Mouse (Mus musculus) testis, postnatal 10 days (tissue): Measurements from ENCODE around the gene 4930568D16Rik.

Source experiments
- DNase-seq: peaks from one replicate; pipeline ENCODE4 v3.0.0; 2021; ENCODE audit warnings: low spot score

4930568D16Rik gene

DNA sequence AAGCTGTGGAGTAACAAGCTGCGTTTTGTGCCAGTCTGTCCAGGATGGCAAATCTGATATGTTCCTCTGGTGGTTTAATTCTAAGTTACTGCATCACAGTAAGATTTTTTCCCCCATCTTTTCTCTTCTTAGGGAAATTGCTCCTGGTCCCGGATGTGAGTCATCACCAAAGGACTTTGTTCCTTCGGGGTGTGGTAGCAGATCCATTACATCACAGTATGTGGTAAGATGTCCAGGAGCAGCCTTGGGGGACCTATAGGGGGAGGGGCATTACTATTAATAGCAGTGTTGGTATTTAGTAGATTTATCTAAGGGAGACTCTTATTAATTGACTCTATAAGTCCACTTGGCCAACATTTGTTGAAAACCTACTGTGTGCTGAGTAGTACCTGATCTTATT lies 24.9 kb downstream of the 4930568D16Rik start:
- DNase-seq: no peak

DNA sequence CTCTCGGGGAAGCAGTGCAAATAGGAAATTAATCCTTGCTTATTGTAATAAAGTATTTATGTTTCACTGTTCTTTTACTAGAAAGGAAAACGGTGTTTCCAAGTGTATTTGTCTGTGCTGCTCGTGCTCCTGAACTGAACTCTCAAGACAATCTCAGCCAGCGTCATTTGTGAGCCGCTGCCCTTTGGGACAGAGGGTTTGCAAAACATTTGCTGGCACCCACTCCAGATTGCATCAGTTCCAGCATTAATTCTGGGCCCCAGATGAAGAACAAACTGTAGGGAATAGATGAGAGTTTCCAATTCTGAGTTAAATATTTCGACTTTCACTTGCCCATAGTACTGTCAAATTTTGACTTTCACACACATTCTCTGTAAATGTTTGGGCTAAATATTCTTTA lies 28.8 kb downstream of the 4930568D16Rik start:
- no peak for DNase-seq

DNA sequence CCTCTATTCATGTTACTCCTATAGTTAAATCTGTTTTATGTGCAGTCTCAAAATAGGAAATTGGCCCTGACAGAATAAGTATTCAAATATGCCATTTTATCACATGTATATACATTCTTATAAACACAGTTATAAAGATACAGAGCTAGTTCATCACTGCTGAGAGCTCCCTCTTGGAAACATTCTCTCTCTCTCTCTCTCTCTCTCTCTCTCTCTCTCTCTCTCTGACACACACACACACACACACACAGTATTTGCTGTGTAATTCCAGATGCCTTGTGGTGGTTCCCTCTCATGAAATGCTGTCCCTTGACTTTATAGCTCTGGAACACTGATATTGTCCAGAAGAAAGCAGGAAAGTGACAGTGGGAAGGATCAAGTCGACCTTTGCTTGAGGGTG lies 29.5 kb downstream of the 4930568D16Rik start:
- DNase-seq: no peak

DNA sequence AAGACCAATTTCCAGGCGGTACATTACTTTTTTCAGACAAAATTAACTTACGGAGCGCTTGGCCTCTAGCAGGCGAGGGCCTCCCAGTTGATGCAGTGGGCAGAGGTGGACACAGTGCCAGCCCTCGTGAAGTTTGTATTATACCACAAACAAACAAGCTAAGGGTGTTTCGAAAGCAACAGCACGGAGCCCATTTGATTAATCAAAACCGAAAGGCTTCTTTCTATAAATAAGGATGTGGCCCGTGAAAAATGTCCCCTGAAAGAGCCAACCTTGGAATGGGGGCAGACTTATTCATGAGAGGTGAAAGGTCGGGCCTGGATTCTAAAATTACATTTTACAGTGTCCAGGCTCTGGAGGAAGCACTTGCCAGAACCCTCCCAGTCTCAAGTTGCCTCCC lies 30.1 kb downstream of the 4930568D16Rik start:
- no peak for DNase-seq

DNA sequence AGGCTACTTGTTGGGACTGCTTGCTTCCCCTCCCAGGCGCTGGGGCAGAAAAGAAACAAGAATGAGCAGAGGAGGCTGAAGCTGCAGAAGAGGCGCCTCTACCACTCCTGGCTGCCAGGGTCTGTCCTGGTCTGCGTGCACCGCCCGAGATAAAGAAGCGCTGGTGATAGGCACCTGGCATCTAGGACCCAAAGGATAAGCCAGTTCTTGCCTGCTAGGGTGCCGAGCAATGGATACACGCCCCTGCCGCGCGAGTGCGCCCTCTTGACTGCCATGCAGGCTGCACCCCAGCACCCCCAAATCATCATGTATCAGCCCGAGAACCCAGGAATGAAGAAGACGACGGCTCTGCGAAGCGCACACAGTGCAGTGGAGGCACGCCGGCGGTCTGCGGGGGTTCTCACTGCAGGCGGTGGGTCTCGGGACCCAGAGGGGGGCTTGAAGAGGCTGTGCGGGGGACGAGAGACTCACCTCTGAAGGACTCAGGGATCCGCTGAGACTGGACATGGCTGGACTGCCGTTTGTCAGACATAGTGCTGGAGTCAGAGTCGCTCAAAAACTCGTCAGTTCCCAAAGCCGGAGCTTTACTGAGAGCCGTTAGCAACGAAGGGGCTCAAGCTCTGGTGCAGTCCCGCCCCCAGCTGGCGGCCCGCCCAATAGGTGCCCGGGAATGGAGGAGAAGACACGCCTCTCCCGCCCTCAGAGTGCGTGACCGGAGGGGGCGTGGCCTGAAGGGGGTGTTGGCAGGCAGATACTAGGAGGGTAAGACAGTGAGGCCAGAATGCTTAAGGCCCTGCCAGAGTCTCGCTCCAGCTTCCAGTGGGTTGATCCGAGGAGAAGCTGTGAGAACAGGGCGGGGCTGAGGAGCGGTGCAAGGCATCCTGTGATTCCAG lies 30.9 kb downstream of the 4930568D16Rik start, which contains the start of gene Stom:
Gene Stom, minus strand, starts transcription at position 589 of the 893 bp plus-strand sequence.
- peak; percentile 100 for DNase-seq

GRCm38 (mm10) chr2:35335620-35336019 lies 31.9 kb downstream of the 4930568D16Rik start:
- no peak for DNase-seq

GRCm38 (mm10) chr2:35333670-35334069 lies 33.9 kb downstream of the 4930568D16Rik start:
- DNase-seq: no peak

GRCm38 (mm10) chr2:35331205-35331604 lies 36.3 kb downstream of the 4930568D16Rik start:
- DNase-seq: no peak

GRCm38 (mm10) chr2:35329061-35329460 lies 38.5 kb downstream of the 4930568D16Rik start:
- DNase-seq: no peak

DNA sequence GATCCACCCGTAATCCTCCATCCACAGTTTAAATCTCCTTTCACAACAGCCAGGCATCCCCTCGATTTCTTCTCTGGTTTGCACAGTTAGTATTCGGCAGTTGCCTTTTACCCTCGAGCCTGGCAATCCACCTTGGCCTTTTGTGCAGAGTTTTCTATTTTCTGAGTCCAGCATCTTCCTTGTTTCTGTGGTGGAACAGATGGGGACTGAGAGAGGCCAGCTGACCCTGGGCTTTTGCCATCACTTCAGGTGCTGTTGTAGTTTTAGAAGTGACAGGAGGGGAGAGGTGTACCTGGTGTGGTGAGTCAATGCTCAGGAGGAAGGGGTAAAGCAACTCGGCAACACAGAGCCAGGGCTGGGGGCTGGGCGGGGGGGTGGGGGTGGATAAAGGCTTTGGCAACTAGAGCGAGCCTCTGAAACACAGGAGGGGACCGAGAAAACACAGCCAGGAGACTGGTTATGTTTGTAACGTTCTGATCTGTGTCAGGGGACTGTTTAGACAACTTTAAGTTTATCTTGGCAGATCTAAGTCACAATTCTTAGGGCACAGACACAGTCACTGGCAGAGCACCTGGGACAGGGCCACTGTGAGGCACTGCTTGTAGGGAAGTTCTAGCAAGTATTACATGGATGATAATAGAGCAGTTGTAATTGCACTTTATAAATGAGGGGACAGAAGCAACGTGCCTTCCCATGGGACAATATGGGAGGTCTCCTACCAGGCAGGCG lies 39.3 kb downstream of the 4930568D16Rik start:
- no peak for DNase-seq

DNA sequence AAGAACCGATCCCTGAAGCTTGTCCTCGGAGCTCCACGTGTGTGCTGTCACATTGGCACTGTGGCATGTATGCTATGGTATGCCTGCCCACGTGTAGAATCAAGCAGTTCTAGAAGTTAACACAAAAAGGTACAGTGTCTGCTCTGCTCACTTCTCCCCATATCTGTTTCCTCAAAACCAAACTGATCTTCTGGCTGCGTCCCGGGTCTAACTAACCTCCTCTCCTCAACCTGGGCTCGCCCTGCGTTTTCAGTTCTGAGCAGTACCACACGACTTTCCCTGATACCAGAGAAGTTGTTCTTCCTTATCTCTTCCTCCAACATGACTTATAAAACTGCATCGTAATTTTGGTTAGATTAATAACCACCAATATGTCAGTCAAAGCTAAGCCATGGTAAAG lies 39.9 kb downstream of the 4930568D16Rik start:
- no peak for DNase-seq

GRCm38 (mm10) chr2:35326931-35327330 lies 40.6 kb downstream of the 4930568D16Rik start:
- DNase-seq: no peak

DNA sequence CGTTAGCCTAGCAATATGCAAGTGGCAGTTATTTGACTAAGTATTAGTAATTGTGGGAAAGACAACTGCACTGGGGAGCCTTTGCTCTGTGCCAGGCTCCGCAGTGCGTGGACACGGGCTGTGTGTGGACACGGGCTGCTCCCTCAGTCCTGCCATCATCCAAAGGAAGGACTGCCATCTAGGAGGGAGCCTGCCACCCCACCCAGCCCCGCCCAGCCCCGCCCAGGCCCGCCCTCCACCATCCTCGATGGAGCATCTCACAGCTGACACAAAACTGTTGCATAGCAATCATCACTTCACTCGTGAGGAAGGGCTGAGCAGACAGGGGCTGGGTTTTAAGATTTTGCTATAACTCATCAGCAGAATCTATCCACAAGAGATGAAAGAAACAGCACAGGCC lies 41.6 kb downstream of the 4930568D16Rik start:
- DNase-seq: no peak

DNA sequence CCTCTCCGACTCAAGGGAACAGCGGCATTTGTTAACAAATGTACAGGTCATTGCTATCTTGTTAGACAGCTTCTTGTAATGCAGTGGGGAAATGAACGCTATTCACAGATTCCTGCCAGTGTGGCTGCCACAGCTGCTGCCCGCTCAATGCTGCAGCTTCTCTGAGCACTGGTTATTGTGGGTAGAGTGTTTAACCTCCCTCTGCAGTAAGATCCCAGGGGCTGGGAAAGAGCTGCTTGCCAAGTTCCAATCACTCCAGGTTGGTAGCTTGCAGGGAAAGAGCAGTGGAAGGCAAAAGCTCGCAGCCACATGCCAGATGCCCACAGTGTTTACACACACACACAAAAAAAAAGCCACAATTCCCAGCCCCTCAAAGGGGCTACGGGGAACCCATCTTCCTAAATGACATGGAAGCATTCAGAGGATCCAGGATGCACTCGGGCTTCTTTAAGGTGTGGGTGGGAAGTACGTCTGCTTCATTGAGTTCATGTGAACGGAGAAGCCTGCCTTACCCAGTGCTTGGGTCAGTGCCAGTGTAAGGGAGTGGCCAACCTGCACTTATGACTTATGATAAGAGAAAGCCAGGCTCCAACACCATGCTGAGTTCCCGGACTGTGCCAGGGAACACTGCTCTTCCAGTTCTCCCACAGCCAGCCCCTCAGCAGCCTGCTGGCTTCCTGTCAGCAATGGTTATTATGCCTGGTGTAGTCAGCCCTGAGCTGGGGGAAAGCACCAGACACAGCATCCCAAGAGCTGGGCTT lies 44.9 kb downstream of the 4930568D16Rik start:
- peak; percentile 61 for DNase-seq

DNA sequence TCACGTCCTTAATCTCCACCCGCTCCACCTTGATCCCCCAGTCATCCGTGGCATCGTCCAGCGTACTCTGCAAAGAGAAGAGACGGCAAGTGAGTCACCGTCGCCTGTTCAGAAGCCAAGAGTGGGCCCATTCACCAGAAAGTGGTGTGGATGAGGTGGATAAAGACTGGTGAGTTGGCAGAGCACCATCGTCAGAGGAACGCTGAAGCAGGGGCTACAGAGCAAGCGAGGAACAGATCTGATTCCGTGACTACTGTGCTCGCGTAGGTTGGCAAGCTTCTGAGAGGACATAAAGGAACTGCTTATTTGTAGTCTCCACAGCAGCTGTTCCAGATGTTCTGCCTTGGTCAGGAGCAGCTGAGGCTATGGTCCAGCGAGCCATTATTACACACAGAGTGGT lies 47.1 kb downstream of the 4930568D16Rik start:
- DNase-seq: no peak

- DNase-seq: no peak
These were observed 49.1 kb downstream of the 4930568D16Rik start for GRCm38 (mm10) chr2:35318405-35318804.

- DNase-seq: no peak
These were observed 49.9 kb downstream of the 4930568D16Rik start for GRCm38 (mm10) chr2:35317604-35318003.

DNA sequence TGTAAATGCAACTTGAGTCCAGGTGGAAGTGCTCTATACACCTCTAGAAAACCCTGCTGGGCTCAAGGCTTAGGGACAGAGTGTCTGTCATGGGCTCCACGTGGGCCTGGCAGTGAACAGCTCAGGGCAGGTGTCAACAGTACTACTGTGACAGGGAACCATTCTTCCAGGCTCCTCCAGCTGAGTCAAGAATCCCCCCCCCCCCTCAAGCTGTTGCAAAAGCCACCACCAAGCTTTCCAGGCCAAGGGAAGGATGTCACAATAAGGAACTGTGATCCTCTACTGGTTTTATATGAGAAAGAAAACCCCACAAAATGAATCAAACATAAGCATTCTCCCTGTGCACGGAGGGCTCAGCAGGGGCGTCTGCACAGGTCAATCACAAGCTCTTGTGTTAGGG lies 53.2 kb downstream of the 4930568D16Rik start:
- DNase-seq: no peak

DNA sequence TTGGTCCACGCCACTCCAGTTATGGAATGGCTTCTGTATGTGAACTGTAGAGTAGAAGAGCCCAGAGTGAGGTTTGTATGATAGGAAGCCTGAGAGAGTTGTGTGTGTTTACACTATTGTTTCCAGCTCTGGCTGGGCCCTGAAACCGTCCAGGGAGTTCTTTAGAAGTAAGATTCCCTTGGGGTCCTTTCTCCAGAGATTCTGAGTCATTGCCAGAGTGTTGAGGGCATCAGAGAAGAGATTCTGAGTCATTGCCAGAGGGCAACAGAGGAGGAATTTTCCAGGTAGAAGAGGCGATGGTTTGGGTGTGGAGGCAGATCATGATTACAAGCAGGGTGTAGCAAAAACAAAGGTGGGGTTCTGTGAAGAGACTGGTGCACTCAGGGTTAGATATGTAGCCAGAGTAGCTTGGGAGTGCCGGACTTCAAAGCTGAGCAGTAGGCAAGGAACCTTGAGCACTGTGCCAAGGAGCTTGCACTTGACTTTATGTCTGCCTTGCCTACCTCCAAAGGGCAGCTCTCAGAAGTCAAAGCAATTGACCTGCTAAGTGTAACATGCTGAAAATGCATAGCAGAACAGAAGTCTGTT lies 57.5 kb downstream of the 4930568D16Rik start:
- no peak for DNase-seq

DNA sequence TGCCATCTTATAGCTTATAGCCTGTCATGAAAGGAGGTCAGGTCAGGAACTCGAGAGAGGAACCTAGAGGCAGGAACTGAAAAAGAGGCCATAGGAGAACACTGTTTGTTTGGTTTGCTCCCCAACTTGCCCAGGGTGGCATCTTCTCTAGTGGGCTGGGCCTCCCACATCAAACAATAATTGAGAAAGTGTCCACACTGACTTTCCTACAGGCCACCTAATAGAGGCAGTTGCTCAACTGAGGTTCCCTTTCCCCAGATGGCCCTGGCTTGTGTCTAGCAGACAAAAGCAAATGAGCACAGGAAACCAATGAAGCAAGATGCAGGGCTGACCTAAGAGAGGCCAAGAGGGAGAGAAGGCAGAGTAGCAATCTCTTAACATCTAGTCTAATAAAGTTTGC lies 59.4 kb downstream of the 4930568D16Rik start:
- no peak for DNase-seq
